Mouse (Mus musculus) embryo, embryonic 9.5 days (tissue): Measurements from ENCODE around the gene Slc38a4.

Experiments
- DNase-seq: peaks from one replicate; pipeline ENCODE4 v3.0.0-alpha.2; 2017; ENCODE audit errors: extremely low spot score

Gene Slc38a4

DNA sequence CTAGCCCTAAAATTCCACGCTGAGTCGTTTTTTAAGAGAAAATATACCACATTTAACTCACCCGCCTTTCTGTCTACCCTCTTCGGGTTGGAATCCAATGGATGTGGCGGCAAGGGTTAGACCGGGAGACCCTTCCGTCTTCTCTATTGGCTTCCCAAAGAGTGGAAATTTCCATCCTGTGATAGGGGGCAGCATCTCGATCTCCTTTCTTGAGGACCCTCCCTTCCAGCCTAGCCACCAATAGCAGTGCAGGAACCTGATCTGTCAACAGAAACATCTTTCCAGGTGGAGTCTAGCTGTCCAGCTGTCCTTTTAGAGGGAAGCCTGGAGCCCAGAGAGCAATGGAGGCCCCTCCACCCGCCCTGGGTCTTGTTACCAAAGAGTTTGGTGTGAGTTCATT lies at the start of gene Slc38a4:
Slc38a4 (minus strand) TSS at position 163 of the 400 bp plus-strand sequence.
- DNase-seq, result peak; percentile 58

DNA sequence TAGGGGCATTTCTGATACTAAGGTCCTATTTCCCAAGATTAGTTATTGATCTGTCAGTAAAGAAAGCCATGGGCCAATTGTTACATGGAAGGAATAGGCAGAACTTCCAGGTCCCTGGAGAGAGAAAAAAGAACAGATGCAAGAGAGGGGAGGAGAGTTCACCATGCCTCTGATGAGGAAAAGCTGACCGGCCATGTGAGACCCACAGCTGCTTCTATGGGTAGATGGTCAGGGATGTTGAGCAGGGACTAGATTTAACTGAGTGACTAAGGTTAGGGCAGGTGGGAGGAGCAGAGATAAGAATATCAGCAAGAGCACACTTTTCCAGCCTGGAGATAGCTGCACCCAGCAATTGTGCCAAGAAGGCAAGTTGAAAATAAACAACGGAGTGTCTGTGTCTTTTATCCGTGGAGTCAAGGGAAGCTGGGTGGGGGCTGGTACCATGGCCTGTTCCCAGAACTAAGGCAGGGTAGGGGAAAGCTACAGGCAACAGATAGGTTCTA lies 49.2 kb upstream of the Slc38a4 start:
- DNase-seq, result no peak

DNA sequence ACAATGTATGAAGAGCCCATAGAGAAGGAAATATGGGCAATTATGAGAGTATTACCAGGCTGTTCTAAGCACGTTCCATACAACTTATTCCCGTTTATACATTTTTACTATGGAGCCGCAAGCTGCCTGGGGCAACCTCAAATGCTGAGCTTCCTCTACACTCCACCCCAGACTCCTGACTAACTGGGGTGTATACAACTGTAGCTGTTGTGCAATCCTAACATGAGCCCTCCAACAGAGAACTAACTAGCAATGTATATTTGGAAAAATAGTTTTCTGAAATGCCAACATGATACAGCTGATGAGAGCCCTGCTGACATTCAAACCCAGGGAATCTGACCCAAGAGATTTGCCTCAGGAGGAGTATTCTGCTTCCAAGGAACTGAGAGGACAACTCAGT lies 48.3 kb upstream of the Slc38a4 start:
- DNase-seq, result no peak

DNA sequence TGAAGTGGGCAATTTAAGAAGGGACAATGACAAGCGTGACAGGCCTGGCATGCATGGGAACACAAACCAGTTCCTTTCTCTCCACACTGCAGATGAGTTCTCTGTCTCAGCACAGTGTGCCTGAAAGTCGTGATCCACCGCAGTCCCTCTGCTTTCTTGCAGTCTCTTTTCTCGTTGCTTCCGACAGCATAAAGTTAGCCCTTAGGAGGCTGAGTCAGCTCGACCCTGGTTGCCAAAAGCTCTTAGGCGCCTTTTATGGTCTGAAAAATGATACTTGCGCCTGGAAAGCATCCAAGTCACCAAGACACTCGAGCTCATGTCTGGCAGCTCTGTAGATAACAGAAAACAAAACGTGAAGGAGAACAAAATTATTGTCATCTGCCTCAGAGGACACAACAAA lies 47.1 kb upstream of the Slc38a4 start:
- DNase-seq, result no peak

DNA sequence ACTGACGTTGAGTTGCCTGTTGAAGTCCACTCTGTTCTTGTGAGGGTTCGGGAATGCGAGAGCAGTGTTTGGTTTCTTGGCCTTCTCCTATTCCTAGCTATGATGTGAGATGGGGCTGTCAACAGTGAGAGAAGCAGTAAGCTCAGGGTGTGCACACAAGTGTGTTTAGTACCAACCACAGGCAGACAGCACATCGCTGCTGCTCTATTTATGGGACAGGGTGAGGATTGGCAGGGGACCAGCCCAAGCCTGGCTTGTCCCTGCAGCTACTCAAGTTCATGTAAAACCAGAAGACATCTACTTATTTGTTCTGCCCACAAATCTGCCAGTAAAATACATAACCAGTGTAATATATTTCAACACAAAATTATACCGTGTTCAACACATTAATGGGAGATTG lies 46.4 kb upstream of the Slc38a4 start:
- no peak for DNase-seq

DNA sequence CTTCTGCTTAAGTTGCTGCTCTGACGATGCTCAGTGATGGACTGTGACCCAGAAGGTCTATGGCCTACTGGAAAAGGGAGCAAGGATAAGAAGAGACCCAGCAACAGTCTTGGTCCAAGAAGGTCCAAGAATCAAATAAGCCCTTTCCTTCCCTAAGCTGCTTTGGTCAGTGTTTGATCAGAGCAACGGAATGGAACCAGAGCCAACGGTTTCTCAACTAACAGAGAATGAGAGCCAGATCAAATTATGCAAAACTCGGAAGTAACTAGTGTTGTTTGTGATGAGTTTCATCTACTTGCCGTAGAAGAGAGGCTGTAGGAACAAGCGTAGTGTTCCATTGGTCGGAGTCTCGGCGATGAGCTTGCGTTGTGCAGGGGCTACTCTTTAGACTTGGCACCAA lies 43.3 kb upstream of the Slc38a4 start:
- DNase-seq, result no peak

DNA sequence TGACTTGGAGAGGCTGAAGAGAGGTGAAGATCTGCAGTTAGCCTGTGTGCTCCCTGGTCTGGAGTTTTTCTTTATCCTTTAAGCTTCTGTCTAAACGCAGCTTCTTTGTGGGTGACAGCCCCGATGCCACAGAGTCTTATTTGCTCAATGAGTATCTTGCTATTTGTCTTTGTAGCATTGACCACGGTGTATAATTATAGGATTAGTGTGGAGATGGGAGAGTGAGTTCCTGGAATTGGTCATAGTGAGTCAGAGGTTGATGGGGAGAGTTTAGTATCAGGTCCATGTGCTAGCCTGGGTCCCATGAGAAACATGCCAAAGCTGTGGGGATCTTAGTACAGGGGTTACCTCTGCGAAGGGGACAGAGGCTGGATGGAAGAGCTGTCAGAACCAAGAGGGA lies 41.8 kb upstream of the Slc38a4 start:
- DNase-seq, result no peak

DNA sequence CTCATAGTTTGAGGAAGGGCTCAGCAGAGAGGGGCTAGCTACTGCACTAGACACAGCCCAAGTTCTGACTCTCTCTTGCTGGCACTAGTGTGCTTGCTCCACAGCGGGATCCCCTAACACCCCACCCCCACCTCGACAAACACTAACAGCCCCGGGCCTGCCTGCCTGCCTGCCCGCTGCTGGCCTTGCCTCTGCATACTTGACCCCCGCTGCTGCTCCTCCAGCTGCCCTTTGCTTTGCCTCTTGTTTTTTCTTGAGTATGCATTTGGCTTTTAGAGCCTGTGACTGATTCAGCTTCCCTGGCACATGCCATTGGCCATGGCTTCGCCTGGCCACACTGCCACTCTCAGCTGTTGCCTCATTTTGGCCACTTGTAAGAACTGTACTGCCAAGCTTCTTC lies 33.8 kb upstream of the Slc38a4 start:
- DNase-seq, result peak; percentile 72

DNA sequence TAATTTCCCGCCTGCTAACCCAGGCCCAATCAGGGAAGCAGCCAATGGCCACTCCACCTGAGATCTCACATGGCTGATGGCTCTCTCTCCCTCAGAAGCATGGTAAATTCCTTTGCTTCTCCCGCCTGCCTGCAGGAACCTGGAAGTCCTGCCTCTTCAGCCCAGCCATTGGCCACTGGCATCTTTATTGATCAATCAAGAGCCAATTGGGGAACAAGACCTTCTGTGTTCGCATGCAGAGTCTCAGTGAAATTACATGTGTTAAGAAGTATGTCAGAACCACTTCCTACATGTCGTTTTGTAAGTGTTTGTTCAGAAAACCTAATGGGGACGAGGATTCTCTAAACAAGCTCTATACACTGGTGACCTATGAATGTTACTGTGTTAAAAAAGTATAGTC lies 30.1 kb upstream of the Slc38a4 start:
- DNase-seq, result peak; percentile 31

DNA sequence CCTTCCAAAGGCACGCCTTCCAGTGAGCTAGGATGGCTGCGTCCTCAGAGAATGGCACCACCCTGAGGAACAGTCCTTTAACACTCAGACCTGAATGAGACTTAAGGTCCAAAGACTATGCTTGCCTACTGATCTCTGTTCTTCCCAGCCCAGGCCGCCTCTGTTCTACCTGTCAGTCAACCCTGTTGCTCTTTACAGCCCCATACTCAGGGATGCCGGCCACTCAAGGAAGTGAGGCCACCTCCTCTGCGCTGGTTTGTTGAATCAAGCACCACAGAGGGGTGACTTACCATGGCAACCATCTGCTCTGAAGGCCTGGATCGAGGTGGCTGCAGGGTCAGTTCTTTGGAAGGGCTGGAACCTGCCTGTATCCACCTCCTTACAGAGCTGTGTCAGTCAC lies 21.9 kb upstream of the Slc38a4 start:
- DNase-seq, result no peak

DNA sequence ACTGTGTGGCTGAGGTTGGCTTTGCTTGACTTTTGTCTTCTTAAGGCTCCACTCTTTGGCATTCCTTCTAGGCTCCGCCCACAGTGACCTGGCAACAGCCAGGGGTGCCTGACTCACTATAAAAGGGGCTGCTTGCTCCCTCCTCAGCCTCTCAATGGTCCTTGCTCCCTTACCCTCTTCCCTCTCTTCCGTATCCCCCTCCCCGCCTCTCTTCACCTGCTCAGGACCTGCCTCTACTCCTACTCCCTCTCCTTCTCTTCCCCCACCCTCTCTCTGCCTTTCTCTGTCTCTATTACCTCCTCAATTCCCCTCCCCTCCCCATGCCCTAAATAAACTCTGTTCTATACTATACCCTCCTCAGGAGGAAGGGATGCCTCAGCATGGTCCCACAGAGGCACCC lies 20.3 kb upstream of the Slc38a4 start:
- DNase-seq, result no peak

DNA sequence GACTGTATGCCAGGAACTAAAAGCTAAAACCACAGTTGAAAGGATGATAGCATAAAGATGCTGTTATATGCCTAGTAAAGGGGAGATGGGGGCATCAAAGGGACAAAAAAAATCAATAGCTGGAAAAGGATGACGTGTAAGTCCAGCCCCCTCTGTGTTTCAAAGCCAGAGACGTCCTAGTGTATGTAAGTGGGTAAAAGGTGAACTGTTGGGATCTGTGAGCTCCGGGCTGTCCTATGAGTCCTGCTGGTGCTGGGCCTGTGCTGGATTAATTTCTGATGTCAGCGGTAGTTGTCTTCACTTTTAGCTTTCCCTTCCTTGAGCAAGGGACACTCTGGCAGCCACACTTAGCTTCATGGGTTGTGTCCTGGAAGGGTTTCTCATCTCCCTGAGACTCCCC lies 19.5 kb upstream of the Slc38a4 start:
- DNase-seq, result no peak

DNA sequence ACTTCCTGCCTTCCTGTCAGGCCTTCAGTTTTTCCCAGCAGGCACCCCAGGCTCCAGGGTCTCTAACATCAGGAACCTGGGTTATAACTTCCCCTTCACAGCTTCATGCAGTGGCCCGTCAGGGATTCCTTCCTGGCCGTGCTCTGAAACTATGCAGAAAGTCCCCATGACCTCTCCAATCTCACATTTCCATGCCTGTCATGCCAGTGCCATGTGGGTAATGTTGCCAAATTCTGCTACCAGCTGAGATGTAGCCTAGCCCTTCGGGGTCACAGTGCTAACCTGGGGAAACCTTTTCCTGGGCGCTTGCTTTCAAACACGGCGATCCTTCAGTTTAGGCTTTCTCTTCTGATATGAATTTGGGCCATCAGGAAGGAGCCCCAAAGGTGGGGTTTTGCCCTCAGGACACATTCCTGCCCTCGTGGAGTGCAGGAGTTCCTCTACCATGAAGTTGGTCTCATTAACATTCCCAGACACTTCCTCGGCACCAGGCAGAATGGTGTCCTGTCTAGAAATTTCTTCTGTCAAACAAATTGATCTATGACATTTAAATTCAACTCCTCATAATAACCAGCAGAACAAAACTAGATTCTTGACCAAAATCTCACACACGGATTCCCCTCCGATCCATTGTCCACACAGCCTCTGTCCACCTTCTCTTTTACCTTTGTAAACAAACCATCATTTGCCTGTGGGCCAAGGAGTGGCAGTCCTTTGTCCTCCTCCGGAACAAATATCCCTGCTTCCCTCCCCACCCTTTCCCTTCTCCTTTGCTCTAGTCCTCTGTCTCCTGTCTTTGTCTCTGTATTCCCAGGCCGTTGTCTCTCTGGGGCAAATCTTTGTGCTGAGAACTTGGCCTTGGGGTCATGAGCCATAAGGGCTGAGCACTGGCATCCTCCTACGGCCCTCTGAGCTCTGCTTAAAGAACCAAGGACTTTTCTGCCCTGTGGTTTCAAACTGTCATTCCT lies 17.4 kb upstream of the Slc38a4 start:
- no peak for DNase-seq

DNA sequence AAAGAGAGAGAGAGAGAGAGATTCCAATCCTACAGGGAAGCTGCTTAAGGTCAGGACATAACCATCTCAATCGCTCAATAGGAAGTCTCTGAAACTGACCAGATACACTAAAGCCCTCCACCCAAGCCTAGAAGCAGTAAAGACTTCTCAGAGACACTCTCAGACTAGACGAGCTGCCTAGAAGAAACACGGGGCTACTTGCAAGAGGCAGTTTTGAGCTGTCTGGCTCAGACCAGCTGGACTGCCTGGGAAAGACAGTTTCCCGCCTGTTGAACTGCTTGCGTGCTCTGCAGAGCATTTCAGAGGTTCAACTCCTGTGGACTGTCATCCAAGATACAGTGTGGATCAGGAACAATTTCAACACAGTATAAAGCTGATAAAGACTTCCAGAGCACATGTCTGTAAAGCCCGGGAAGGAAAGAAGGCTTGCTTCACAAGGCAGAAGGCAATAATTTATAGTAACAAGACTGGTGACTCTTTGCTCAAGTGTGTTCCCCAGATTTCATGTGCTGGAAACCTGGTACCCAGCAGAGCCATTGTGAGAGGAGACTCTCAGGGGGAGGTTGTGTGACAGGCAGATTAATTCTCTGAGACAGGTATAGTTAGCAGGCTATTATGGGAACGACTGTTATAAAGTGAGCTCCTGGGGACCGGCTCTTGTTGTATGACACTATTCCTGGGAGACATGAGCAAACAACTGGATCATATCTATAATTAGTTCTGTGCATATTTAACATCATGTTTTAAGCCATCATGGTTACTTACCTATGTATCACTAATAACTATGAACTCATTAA lies 11.8 kb upstream of the Slc38a4 start:
- DNase-seq, result no peak

DNA sequence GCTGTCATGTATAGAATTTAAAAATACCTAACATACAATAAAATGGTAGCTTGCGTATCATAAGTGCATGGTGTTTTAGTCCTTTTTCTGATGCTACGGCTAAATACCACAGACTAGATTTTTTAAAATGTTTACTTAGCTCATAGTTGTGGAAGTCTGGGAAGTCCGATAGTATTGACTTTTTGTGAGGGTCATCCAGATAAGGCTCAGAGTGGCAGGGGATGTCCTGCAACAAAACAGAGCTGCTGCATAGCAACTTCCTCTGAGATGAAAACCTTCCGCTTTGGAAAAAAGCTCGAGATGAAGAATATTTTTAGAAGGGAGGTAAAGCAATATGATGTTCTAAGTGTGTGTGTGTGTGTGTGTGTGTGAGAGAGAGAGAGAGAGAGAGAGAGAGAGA lies 11.2 kb upstream of the Slc38a4 start:
- no peak for DNase-seq

DNA sequence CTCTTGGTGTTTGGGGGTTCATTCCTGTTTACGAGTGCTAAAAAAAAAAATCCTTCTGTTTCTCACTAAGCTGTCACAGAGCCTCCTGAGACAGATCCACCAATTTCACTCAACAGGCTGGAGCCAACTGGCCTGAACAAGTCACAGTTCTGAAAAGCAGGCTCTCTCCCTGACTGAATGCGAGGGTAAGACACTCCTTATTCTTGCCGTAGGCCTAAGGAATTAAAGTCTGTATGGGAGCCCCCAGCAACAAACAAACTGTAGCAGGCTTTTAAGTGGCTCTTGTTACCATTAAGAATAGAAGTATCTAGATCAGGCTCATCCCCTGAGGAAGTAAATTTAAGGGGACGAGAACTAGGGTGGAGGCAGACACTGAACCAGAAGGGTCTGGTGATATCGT lies 7.5 kb upstream of the Slc38a4 start:
- no peak for DNase-seq

DNA sequence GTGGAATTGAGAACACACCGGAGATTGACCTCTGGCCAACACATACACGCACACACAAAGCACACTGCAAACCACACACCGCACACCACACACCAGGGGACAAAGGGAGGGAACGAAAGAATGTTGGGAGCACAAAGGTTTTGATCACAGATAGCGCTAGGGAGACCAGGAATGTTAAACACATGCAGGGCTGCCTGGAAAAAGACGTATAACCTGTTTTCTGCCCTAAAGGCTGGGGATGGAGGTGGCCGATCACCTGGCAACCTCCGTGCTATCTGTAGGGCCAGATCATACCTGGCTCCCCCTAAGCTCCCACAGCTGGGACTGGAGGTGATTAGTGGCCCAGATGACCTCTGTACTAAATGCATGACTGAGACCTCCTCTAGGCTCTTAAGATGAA lies 5.2 kb upstream of the Slc38a4 start:
- DNase-seq, result no peak

DNA sequence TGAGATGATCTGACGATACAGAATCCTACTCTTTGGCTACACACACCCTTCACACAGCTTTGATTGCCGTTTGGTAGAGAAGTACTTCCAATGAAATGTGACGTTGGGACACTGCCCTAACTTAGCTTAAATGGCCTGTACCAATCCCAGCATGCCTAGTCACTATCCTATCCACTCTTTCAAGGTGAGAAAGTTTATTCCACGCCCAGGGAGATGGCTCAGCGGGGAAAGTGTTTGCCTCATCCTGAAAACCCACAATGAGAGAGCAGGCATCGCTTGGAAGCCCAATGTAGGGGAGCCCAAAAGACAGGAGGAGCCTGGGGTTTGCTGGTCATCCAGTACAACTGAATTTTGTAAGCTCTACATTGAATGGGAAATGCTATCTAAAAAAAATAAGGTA lies 4.8 kb upstream of the Slc38a4 start:
- DNase-seq, result no peak

DNA sequence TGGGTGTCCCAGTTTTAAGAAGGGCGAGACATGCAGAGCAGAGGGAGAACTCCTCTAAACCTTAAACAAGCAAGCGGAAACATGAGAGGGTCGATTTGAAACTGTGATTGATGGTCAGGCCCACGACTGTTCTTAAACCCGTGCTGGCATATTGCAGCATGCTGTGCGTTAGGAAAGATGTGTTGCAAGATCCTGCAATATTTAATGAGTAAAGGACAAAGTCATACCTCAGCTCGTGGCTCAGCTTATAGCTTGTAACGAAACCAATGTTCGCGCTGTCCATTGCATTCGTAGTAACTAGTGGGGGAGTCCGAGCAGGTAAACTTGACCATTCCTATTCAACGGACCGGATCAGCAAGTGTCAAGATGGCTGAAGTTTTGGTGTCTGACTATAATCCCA lies 4.3 kb upstream of the Slc38a4 start:
- DNase-seq, result no peak

DNA sequence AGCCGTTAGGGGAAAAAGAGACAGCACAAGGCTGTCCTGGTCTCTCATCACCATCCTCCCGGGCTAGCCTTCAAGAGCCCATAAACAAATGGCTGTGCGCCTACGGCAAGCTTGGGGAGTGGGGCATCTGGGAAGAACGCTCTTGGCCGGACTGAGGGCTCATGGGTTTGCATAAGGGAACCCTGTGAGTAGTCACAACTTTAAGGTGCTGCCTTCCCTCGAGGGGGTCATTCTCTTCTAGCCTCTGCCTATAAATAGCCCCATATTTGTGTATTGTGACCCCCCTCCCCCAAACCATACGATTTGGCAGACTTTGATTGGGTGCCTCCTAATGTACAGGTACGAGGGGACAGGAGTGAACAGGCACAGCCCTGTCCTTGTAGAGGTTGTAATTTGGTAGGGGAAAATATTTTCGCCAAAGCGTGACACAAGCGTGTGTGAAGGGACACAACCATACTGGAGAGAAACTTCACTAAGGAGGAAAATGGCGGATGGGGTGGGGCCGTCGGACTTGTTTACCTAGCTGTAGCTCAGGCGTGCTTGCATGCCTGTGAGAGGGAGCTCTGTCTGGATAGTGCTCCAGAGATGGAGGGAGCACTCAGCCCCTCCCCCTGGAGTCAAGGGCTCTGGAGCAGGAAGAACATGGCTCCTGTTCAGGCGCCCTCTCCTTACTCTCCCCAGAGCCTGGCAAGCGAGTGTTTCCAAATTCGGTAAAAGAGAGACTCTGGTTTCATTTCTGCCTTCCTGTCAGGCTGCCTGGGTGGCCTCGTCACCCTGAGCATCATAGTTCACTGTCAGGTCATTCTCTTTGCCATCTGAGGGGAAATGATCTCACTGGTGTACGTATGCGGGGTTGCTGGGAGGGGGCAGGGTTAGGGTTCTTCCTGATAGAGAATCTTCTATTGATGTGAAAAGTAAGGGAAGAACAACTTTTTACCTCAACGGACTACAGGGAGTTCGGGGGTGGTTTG lies 3.6 kb upstream of the Slc38a4 start:
- no peak for DNase-seq

DNA sequence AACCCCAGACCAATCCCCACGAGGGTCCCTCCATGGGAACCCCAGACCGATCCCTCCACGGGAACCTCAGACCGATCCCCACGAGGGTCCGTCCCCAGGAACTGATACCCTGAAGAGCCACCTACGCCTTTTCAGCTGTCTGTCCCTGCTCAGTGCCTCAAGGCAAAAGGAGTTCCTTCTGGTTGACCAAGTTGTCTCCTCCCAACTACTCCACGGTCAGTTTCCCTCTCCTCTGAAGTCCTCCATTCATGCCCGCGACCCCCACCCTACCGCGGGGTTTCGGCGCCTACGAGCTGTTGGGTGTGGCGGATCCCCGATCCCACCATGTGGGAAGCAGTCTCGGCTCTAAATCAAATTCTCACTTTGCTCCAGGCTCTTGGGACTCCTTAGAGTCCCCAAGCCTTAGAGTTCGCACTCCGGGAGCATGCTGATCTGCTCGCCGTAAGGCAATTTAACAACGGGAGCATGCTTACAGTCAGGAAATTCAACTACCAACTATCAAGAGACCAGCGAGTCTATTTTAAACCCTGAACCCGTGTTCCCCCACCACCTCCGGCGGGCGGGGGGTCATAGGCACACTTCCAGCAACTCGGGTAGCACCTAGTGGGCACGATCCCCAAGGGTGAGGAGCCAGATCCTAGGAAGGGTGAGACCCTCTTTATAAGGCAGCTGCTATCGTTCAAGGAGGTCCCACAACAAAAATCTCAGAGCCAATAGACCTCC lies 828 bp downstream of the Slc38a4 start:
- DNase-seq, result peak; percentile 45
